Mouse (Mus musculus) embryonic facial prominence, embryonic 15.5 days (tissue): ENCODE data around the gene Chd4. TPM values are rescaled to one million over a fixed set of nuclear protein-coding genes. Genes with fewer than 3 reads are reported as not detected.
A peak's percentile ranks its signal among the peaks of the same experiment; 100 is the strongest.
"Not testable (repeated sequence)": the region's sequence is repeated elsewhere in the genome, so short reads cannot be mapped to it uniquely, and the experiment has no call there.

Experiments
- ATAC-seq: fragments of 200-750 bp; cut with Nextera tagmentation; 2 replicates; pipeline ENCODE4 v1.8.0; 2017; ENCODE audit warnings: low read depth, moderate TSS enrichment; ENCODE audit not compliant: insufficient number of reproducible peaks, low FRiP score, low TSS enrichment
- H3K27ac ChIP-seq: fragments of 300-500 bp; sonication (generic); replicated peaks from 2 replicates; pipeline ENCODE4 v1.5.1; 2015; ENCODE audit warnings: mild to moderate bottlenecking, inconsistent platforms
- H3K27me3 ChIP-seq: fragments of 300-500 bp; sonication (generic); 2 replicates; pipeline ENCODE4 v1.6.1; 2015; ENCODE audit warnings: inconsistent platforms
- H3K36me3 ChIP-seq: fragments of 300-500 bp; sonication (generic); 2 replicates; pipeline ENCODE4 v1.6.1; 2015; ENCODE audit warnings: mild to moderate bottlenecking, inconsistent platforms
- H3K4me1 ChIP-seq: fragments of 300-500 bp; sonication (generic); 2 replicates; pipeline ENCODE4 v1.6.1; 2015; ENCODE audit warnings: inconsistent platforms
- H3K4me2 ChIP-seq: fragments of 300-500 bp; sonication (generic); replicated peaks from 2 replicates; pipeline ENCODE4 v1.6.1; 2015; ENCODE audit warnings: mild to moderate bottlenecking, inconsistent platforms
- H3K4me3 ChIP-seq: fragments of 300-500 bp; sonication (generic); replicated peaks from 2 replicates; pipeline ENCODE4 v1.5.1; 2015; ENCODE audit warnings: mild to moderate bottlenecking, inconsistent platforms
- H3K9ac ChIP-seq: fragments of 300-500 bp; sonication (generic); 2 replicates; pipeline ENCODE4 v1.6.1; 2015; ENCODE audit warnings: inconsistent platforms
- H3K9me3 ChIP-seq: fragments of 300-500 bp; sonication (generic); replicated peaks from 2 replicates; pipeline ENCODE4 v1.6.1; 2016; ENCODE audit warnings: inconsistent platforms
- WGBS: fragments of 180-500 bp; shearing (Covaris S2); methylation state at CpG from one replicate; pipeline ENCODE4 v1.1.7; 2015; 5-methylcytosine and 5-hydroxymethylcytosine counted together
- polyA plus RNA-seq: library from polyadenylated mRNA; unstranded; fragments of >200 nt; fragmentation: Nextera tagmentation; extraction: Ambion mirVana; gene quantifications from 2 replicates; pipeline ENCODE4 v1.2.1, GENCODE M21; 2015

Chd4 gene
- polyA plus RNA-seq: 70.8 and 77.0 TPM in 2 replicates

DNA sequence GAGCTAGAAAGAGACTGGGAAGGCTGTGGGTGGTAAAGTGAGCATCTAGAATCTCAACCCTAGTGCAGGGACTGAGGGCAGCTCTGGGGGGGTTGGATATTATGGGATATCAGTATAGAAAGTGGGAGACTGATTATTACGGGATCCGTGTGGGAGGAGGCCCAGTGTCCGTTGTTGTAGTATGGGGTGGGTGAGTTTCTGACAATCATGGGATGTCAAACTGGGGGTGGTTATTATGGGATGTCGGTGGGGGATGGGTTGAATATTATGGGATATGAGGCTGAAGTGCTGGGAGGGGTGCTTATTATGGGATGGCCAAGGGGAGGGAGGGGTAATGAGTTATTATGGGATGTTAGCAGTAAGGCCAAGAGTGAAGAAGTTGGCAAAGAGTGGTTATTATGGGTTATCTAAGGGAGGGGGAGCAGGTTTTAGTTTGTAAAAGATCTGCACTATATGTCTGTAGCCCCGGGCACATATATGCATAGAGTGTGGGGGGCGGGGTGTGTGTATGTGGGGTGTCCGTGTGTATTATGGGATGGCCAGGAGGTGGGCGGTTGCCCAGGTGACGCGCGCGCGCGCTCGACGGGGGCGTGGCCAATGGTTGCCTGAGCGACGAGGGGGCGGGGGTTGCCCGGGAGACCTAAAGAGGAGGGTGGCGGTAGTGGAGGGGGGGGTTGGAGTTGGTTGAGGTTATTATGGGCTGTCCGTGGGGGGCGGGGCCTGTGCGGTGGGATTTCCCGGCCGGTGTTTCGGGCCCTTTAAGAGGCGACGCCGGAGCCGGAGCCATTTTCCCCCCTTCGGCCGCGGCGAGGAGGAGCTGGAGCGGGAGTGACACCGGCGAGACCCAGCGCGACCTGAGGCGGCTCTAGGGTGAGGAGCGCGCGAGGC is at the start of gene Chd4:
Chd4 (plus strand) TSS at position 591 of the 888 bp plus-strand sequence.
- whole genome bisulfite sequencing: 2% methylated on average over 43 of the region's 45 CpGs
- H3K27me3 ChIP-seq: no peaks in the 10 kb centered on the region
- H3K4me1 ChIP-seq: peaks cover 40% of the 10 kb centered on the region
- peak within 1 kb of the TSS; percentile 86 for H3K4me3 ChIP-seq
- peak; percentile 80 for ATAC-seq
- H3K27ac ChIP-seq: peak within 1 kb of the TSS; percentile 96
- peak within 1 kb of the TSS; percentile 82 for H3K9ac ChIP-seq
- peak within 1 kb of the TSS; percentile 64 for H3K4me2 ChIP-seq
- no peaks in the 10 kb centered on the region for H3K9me3 ChIP-seq
- peaks cover 14% of the 10 kb centered on the region for H3K36me3 ChIP-seq

DNA sequence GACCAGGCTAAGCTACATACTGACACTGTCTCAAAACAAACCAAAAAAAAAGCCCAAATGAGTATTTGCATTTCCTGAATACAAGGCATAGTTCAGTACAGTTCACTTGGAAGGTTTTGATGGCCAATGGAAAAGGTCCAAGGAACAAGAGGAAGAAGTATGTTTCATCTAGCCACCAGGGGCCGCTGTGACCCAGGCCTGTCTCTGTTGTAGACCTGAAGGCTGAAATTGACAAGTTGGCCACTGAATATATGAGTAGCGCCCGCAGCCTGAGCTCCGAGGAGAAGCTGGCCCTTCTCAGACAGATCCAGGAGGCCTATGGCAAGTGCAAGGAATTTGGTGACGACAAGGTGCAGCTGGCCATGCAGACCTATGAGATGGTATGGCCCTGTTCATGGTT is 49.1 kb upstream of the Chd4 start:
- Histone ChIP-seq H3K4me1 (no peaks in the 10 kb centered on the region), H3K27me3 (no peaks in the 10 kb centered on the region), H3K9ac (no peak overlapping the region), H3K9me3 (no peaks in the 10 kb centered on the region), H3K27ac (no peak overlapping the region), H3K4me3 (no peak overlapping the region), H3K36me3 (peaks cover 77% of the 10 kb centered on the region), H3K4me2 (no peak overlapping the region)
- ATAC-seq: no peak
- 32% methylated on average over 5 of the region's 5 CpGs for WGBS

DNA sequence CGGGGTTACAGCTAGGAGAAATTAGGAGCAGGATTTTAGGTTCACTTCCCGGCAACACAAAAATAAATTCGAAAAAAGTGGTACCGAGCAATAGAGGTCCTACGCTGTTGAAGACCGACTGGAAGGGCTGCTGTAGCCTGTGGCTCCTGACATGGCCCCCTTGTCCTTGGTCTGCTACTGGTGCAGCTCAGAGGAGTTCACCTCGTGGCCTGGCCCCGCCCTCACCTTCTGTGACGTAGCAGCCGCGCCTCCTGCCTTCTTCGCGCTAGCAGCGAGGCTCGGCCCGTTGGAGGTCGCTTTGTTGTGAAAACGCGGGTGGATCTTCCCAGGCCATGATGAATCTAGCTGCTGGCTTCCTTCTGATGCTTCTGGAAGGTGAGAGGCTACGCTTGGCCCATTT is 46.1 kb upstream of the Chd4 start, which contains the start of gene Acrbp:
Acrbp (plus strand) TSS at position 12 of the 400 bp plus-strand sequence.
- Histone ChIP-seq H3K9ac (no peak within 1 kb of the TSS), H3K4me1 (no peaks in the 10 kb centered on the region), H3K4me3 (no peak within 1 kb of the TSS), H3K4me2 (no peak within 1 kb of the TSS), H3K9me3 (no peaks in the 10 kb centered on the region), H3K27ac (no peak within 1 kb of the TSS), H3K27me3 (no peaks in the 10 kb centered on the region), H3K36me3 (peaks cover 87% of the 10 kb centered on the region)
- 35% methylated on average over 20 of the region's 20 CpGs for WGBS
- ATAC-seq: no peak

- no peak overlapping the region for H3K27ac ChIP-seq
- no peaks in the 10 kb centered on the region for H3K4me1 ChIP-seq
- no peaks in the 10 kb centered on the region for H3K27me3 ChIP-seq
- H3K4me2 ChIP-seq: no peak overlapping the region
- whole genome bisulfite sequencing: 70% methylated on average over 5 of the region's 5 CpGs
- peaks cover 85% of the 10 kb centered on the region for H3K36me3 ChIP-seq
- H3K9me3 ChIP-seq: no peaks in the 10 kb centered on the region
- ATAC-seq: no peak
- no peak overlapping the region for H3K4me3 ChIP-seq
- H3K9ac ChIP-seq: no peak overlapping the region
Observed at GRCm38 (mm10) chr6:125051237-125051636, 44.5 kb upstream of the Chd4 start.

DNA sequence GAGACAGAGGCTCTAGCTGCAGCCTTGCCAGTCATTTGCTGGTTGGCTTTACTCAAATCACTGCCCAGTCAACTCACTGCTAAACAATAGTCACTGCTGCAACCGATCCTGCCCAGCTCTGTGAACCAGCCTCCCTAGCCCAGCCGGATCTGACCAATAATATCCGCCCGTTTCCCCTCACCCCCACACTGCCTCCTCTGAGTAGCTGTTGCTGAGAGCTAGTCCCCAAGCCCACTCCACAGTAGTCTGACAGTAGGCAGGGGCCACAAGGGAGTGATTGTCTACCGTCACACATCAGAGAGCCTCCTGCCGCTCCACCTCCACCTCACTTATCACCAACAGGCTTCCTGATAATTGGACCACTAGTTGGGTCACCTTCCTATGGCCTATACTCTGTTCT is 34.3 kb upstream of the Chd4 start:
- no peak overlapping the region for H3K9ac ChIP-seq
- no peak for ATAC-seq
- no peak overlapping the region for H3K27ac ChIP-seq
- no peak overlapping the region for H3K4me2 ChIP-seq
- no peaks in the 10 kb centered on the region for H3K36me3 ChIP-seq
- no peak overlapping the region for H3K4me3 ChIP-seq
- H3K9me3 ChIP-seq: no peaks in the 10 kb centered on the region
- H3K27me3 ChIP-seq: no peaks in the 10 kb centered on the region
- 31% methylated on average over 6 of the region's 6 CpGs for WGBS
- H3K4me1 ChIP-seq: no peaks in the 10 kb centered on the region

- 82% methylated on average over 5 of the region's 5 CpGs for WGBS
- no peaks in the 10 kb centered on the region for H3K9me3 ChIP-seq
- H3K4me3 ChIP-seq: no peak overlapping the region
- H3K36me3 ChIP-seq: no peaks in the 10 kb centered on the region
- no peak overlapping the region for H3K27ac ChIP-seq
- ATAC-seq: no peak
- H3K27me3 ChIP-seq: no peaks in the 10 kb centered on the region
- no peak overlapping the region for H3K9ac ChIP-seq
- no peak overlapping the region for H3K4me2 ChIP-seq
- H3K4me1 ChIP-seq: no peaks in the 10 kb centered on the region
Observed at GRCm38 (mm10) chr6:125062511-125062910, 33.3 kb upstream of the Chd4 start.

DNA sequence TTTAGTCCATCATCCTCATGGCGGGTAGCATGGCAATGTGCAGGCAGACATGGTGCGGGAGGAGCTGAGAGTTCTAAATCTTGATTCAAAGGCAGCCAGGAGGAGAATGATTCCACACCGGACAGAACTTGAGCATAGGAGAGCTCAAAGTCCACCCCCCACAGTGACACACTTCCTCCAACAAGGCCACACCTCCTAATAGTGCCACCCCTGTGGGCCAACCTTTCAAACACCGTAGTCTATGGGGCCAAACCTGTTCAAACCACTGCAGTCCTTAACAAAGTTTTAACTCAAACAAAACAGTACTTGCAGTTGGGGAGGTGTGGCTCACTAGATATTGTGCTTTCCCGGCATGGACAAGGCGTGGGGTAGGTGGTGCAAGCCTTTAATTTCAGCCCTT is 31.9 kb upstream of the Chd4 start:
- no peak overlapping the region for H3K27ac ChIP-seq
- no peak overlapping the region for H3K4me2 ChIP-seq
- WGBS: 87% methylated on average over 6 of the region's 6 CpGs
- no peaks in the 10 kb centered on the region for H3K9me3 ChIP-seq
- H3K4me1 ChIP-seq: no peaks in the 10 kb centered on the region
- no peak overlapping the region for H3K4me3 ChIP-seq
- ATAC-seq: no peak
- H3K36me3 ChIP-seq: no peaks in the 10 kb centered on the region
- no peak overlapping the region for H3K9ac ChIP-seq
- H3K27me3 ChIP-seq: no peaks in the 10 kb centered on the region

DNA sequence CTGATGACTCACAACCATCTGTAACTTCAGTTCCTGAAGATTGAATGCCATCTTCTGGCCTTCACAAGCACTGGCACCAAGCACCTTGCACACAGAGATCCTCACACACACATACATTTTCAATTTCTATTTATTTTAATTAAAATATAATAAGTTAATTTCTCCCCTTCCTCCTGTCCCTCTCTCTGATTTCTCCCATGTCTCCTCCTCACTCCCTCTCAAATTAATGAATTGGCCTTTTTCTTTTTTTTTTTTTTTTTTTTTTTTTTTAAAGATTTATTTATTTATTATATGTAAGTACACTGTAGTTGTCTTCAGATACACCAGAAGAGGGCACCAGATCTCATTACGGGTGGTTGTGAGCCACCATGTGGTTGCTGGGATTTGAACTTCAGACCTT is 30.6 kb upstream of the Chd4 start:
- not testable (repeated sequence) for H3K27me3 ChIP-seq, H3K36me3 ChIP-seq, H3K4me2 ChIP-seq, H3K9ac ChIP-seq, H3K9me3 ChIP-seq, ATAC-seq, H3K4me3 ChIP-seq, H3K4me1 ChIP-seq, H3K27ac ChIP-seq
- WGBS: 60% methylated on average over 1 of the region's 1 CpGs

DNA sequence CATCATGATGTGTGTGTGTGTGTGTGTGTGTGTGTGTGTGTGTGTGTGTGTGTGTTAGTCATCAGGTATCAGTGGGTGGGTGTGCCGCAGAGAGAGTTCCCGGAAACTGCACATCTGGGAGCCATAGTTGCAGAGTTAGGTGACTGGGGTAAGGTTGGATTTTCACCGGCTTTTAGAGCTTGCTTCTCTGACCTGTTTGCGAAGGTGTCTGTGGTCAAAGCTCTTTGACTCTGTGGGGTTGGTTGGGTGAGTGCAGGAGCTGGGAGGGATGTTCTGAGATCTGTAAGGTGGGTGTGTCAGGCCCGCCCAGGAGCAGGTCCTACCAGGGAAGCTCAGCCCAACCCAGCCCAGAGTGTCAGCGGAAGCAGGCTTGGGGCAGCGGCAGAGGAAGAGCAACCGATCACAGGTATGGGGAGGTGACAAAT is 28.2 kb upstream of the Chd4 start, which contains the start of gene Lpar5:
Lpar5 (plus strand) TSS at position 350 of the 425 bp plus-strand sequence.
- Histone ChIP-seq H3K4me1 (peaks cover 16% of the 10 kb centered on the region), H3K4me3 (peak within 1 kb of the TSS; percentile 17; the same call in 1 of the 2 replicates), H3K27ac (peak within 1 kb of the TSS; percentile 4; the same call in 1 of the 2 replicates), H3K9me3 (no peaks in the 10 kb centered on the region), H3K4me2 (0 out of 2 replicates have a peak within 1 kb of the TSS, but pooled peaks have one; percentile 1), H3K36me3 (no peaks in the 10 kb centered on the region), H3K9ac (no peak within 1 kb of the TSS), H3K27me3 (no peaks in the 10 kb centered on the region)
- 46% methylated on average over 8 of the region's 8 CpGs for WGBS
- no peak for ATAC-seq

DNA sequence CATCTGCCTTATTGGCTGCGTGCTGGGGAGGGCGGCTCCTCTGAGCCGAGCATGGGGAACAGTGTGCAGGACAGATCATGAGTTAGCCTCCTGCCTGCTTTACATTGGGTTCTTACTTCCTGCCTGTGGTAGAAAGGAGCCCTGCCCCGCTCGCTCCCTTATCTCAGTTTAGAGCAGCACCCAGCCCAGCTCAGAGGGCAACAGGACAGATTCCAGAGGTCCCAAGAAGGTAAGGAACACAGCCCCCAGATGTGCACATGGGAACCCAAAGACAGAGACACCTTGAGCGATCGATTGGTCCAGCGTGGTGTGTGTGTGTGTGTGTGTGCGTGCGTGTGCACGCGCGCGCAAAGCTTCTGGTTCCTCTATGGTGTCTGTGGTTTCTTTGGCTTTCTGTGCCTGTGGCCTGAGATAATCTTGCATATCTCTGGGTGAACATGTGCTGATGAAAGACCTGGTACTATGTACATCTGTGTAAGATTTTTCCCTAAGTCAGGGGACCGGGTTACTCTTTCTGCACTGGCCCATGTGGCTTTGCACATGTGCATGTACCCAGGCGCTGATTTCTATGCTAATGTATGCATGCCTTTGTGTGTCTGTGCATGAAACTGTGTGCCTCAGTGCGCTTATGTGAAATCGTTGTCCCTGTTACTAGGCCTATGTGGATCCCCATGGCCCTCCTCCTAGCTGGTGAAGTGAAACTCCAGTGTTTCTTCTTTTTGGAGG is 24.4 kb upstream of the Chd4 start:
- Histone ChIP-seq H3K4me1 (peaks cover 16% of the 10 kb centered on the region), H3K27ac (peak overlapping the region; percentile 78), H3K36me3 (no peaks in the 10 kb centered on the region), H3K9ac (no peak overlapping the region), H3K4me3 (no peak overlapping the region), H3K27me3 (no peaks in the 10 kb centered on the region), H3K9me3 (no peaks in the 10 kb centered on the region), H3K4me2 (no peak overlapping the region; the same call in 1 of the 2 replicates)
- ATAC-seq: peak; percentile 27; the same call in 1 of the 2 replicates
- 74% methylated on average over 18 of the region's 18 CpGs for WGBS

DNA sequence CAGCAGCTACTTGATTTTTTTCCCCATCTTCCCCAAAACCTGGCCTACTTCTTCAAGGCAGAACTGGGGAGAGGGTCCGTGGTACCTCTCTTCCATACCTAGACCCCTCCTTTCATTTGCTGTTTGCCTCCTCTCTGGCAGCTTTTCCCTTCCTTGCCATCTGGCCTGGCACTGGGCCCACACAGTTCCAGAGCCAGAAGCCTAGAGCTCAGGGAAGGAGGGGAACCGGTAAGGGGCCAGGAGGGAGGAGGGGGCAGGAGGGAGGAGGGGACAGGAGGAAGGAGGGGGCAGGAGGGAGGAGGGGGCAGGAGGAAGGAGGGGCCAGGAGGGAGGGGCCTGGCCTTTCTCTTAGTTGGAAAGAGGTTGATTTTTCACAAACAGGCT is 23.9 kb upstream of the Chd4 start:
- Histone ChIP-seq H3K27me3 (no peaks in the 10 kb centered on the region), H3K9me3 (no peaks in the 10 kb centered on the region), H3K4me2 (no peak overlapping the region; the same call in 1 of the 2 replicates), H3K36me3 (no peaks in the 10 kb centered on the region), H3K4me3 (no peak overlapping the region), H3K4me1 (peaks cover 16% of the 10 kb centered on the region), H3K9ac (no peak overlapping the region), H3K27ac (peak overlapping the region; percentile 78)
- 13% methylated on average over 2 of the region's 2 CpGs for WGBS
- peak; percentile 72 for ATAC-seq
